Mouse (Mus musculus) right cerebral cortex, adult 2 months (tissue): ENCODE results near the gene Sdr42e1.
A peak's percentile ranks its signal among the peaks of the same experiment; 100 is the strongest.

Experiments
- DNase-seq, 2 experiments: peaks; one replicate each; pipeline ENCODE4 v3.0.0; 2021 to 2022; ENCODE audit warnings: low spot score in 2 of 2

The Sdr42e1 gene

DNA sequence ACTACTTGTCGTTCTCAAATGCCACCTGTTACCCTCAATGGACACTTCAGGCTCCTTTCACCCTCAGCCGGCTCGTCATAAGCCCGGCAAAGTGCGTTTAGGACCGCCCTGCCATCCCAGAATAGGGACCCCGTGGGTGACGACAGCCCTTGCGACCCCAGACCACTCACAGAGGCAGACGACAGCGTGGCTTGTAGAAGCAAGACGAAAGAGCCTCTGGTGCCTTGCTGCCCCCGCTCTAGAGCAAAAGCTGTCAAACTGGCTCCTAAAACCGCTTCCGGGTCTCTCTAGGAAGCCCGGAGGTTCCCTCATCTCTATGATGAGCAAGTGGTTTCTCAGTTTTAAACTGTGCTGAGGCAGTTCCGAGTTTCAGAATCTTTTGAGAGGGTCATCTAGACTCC, at the start of gene Sdr42e1:
Sdr42e1 (minus strand) TSS at position 260 of the 401 bp plus-strand sequence.
- peak; percentile 49 to 67 for DNase-seq

DNA sequence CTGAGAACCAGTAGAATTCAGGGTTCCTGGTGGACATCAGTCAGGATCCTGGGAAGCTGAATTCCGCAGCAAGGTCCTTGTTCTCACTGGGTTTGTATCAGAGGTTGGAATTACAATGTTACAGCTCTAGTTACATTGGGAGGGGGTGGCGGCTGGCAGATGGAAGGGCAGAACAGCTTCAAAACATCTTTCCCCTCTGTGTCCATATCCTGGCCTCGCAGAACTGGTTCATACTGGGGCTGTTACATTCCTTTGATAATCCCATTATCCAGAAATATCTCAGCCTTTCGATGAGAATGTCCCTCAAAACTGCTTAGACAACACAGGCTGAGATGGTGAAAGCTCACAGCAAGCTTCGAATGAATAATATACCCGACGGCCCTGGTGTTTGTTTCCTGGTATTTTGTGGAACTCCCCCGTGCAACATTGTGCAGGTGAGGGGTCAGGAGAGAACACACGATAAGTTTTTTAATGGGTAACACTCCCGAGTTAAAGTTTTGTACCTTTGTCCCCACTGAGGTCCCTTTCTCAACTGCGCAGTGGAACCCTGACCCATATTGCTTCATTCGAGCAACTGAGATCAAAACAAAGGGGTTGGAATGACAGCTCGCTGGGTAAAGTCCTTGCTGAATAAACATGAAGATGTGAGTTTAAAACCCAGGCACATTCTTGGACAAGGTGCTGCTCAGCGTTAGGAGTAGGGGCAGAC, 44.8 kb upstream of the Sdr42e1 start:
- no peak for DNase-seq

DNA sequence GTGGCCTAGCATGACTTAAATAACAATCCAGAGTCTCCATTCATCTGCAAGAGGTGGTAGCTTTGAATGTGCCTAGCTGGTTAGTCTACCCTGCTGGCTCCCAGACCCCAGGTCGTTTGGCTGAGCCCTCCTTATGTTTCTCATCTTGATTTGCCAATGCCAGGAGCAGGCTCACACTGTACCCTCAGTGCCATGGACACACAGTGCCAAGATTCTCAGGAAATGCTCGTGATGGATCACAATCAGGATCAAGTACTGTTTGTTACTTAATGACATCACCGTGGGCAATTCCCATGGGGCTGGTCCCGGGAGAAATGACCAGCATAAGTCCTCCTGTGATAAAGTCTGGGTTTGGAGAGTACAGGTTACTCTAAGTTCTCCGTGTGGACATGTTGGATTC, 42.4 kb upstream of the Sdr42e1 start:
- no peak for DNase-seq

DNA sequence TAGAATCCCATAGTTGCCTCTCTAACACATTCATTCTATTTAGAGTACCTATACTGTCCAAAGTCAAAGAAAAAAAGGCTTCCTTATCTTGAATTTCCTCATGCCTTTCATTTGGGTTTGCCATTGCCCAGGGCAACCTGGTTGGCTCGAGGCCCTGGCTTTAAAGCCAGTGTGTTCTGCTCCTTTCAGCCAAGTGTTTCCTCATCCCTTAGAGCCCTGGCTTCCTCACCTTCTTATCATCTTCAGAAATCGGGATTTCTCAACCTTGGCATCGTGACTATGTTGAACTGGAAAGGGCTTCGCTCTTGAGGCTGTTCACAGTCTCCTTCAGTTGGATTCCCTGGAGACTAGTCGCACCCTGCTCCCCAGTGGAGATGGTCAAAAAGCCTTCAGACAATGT, 41.1 kb upstream of the Sdr42e1 start:
- no peak for DNase-seq

DNA sequence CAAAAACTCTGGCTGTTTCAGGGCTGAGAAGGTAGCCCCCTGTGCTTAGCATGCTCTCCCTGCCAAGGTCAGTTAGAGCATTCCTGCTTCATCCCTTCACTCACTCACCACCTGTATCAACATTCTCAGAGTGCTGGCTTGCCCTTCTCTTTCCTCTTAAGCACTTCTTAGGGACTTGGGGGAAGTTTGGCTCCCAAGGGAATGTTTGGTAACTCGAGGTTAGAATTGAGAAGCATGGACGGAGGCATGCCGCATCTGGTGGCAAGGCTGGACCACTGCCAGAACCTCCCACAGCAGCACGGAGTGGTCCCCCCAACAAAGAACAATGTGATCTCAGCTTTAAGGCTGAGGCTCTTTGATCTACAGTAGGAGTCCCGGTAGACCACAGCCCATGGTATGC, 38.7 kb upstream of the Sdr42e1 start:
- no peak for DNase-seq

DNA sequence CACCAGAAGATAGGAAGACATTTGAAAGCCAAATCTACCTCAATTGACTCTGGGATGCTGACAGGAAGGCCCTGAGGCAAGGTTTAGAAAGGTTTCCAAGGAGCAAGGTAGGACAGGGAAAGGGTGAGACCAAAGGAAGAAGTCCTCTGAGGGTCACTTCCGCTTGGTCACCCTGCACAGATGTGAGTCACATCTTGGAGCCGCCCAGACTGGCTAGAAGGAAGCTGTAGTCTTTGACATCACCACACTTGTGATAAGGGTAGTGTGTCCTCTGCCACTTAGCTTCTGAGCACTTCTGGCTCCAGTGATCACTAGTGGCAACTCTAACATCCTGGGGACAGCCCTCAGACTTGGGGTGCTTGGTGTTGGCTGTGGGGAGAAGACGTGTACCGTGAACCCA, 32.7 kb upstream of the Sdr42e1 start:
- DNase-seq: no peak

DNA sequence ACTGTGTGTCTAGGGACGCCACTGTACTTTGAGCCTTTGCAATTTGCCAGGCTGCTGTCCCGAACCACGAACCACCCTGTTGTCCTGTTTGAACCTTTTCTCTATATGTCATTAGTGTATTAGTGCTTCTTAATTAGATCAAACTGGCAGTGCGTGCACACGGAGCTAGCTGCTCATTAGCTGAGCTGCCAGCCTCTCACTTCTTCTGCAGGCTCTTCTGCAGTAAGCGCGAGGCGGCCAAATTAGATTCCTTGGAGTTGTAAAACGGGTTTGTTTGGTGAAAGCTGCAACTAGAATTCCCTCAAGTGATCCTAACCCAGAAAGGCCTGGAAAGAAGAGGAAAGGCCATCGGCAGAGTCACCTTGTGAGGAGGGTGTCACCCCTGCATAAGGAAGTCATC, 29.2 kb upstream of the Sdr42e1 start:
- DNase-seq: peak in 1 of 2 experiments; percentile 11

DNA sequence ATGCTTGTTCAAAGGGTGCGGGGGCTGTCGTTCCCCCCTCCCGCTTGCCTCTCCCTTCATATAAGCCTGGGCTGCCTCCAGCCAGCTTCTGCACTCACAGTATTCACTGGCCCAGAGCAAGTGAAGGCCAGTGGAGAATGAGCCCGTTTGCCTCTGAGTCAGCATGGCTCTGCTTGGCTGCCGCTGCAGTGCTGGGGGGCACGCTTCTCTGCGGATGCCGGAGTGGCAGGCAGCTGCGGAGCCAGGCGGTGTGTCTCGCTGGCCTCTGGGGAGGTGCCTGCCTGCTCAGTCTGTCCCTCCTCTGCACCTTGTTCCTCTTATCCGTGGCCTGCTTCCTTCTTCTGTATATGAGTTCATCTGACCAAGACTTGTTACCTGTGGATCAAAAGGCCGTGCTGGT, 28.4 kb upstream of the Sdr42e1 start, which contains the start of gene Hsd17b2:
Hsd17b2 (plus strand) TSS at position 46 of the 400 bp plus-strand sequence.
- DNase-seq: peak in 1 of 2 experiments; percentile 4

DNA sequence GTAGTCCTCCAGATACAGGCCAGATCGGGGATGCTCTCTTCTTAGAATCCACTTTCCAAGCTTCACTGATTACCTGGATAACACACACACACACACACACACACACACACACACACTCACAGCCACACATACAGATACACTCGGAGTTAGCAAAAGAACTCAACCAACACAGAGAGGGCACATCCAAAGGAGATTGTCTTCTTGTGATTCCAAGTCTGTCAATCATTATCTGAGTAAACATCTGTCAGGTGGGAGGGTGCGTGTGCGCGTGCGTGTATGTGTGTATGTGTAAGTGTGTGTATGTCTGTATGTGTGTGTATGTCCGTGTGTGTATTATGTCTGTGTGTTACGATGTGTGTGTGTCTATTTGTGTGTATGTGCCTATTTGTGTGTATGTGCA, 27.8 kb upstream of the Sdr42e1 start:
- DNase-seq: no peak

DNA sequence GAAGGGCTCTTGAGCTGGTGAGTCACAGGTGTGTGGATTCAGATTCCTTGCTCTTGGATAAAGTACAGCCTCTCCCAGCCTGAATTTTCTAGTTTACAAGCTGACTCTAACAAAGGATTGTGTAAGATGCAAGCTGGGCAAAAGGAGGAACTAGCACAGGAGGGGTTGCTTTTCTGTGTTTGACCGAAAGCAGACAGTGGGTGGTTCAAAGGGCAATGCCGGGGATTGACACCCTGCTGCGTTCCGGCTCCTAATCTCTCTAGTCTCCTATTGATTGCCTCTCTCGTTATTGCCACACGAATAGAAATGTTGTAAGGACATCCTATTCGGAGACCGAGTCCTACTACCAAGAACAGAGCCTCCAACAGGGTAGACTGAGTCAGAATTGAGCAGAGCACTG, 27.2 kb upstream of the Sdr42e1 start:
- DNase-seq: no peak

DNA sequence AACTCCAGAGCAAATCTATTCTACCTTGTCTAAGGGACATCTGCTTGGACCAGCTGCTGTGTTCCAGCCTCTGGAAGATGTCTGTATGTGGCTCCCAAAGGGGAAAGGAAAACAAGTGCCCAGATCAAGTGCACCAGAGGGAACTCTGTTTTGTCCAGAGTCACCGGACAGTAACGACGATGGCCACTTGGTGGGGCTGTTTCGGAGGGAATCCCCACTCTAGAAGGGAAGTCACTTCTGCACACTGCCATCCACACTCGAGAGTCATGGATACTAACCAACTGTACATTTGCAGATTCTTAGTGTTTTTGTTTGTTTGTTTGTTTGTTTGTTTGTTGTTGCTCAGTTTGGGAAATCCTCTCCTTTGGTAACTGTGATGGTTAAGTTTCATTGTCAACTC, 23.8 kb upstream of the Sdr42e1 start:
- DNase-seq: peak; percentile 27 to 41

DNA sequence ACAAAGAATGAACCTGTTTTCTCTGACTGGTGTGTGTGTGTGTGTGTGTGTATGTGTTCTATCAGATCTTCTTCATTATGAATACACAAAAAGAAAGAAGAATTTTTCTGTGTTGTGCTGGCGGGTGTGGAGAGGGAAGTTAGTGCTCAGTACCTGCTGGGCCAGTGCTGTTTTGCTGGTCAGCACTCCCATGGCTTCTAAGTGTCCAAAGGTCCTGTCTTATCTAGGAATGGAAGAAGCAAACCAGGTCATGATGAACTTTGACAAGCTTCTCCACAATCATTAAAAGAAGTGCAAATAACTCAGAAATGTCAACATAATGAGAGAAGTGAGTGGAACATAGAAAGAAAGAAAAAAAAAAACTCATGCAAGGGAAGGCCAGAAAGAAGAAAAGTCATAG, 22.1 kb upstream of the Sdr42e1 start:
- no peak for DNase-seq

DNA sequence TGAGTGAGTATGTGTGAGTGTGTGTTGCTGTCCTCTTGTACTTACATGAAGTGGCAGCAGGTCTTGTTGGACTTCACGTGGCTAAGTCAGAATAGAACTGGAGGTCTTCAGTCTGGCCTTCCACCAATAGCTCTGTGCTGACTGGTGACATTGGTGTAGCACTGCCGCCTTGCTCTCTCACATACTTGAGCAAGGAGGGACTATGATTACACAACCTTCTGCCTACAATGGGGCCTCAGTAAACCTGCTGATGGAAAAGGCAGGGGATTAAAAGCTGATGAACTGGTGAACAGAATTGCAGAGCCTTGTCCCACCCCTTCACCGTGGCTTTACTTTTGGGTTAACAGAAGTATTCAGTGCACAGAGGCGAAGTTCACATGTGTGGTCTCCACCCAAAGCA, 18.6 kb upstream of the Sdr42e1 start:
- no peak for DNase-seq

DNA sequence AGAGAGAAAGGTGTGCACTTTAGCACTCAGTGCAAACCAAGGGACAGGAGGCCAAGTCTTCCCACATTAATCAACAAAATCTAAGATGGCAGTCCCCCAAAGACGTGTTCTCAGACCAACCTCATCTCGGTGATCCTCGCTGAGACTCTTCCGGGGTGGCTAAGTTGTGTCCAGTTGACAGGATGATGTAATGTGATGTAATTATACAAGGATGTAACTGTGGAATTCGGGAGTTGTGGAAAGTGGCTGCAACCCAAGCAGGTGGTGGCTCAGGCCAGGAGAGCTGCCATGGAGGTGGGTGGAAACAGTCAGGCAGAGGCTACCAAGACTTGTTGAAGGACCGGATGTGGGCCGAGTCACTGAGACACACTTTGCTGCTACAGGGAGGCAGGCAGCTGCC, 14.4 kb upstream of the Sdr42e1 start:
- no peak for DNase-seq

DNA sequence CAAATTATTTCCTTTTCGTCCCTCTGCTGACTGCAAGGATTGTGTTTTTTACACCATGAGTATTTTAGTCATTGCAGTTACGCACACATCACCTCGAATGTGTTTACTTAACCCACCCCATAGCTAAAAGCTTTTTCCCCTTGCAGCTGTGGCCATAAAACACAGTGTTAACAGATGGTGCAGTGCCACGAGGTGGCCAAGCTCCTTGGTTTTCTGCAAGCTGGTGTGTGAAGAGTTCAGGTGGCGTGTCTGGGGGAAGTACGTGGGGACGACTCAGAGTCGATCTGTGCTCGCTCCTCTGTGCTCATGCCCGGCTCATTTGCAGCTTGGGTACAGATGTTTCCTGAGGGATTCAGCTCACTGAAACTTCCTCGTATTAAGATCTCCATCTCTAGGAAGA, 11.0 kb upstream of the Sdr42e1 start:
- DNase-seq: no peak

DNA sequence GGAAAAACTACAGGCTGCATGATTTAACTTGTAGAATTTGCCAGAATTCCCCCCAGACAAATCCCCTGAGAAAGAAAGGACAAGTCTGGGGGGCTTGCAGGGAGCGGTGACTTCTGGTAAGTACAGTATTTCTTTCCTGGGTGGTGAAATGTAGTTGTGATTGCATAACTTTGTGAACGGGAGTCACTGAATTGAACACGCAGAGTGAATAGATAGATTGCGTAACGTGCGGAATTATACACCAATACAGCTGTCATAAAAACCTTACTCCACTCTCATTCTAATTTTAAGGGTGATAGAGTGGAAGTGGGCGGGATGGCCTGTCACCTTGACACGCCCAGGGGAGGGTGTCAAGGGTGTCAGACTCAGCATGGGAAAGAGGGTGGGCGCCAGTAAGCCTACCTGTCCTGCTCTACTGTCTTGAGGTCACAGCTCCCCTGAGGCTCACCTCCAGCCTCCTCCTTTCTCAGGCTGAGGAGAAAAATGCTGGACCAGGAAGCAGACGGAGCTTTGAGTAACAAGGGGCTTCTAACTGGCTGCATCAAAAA, 10.5 kb upstream of the Sdr42e1 start:
- DNase-seq: no peak

DNA sequence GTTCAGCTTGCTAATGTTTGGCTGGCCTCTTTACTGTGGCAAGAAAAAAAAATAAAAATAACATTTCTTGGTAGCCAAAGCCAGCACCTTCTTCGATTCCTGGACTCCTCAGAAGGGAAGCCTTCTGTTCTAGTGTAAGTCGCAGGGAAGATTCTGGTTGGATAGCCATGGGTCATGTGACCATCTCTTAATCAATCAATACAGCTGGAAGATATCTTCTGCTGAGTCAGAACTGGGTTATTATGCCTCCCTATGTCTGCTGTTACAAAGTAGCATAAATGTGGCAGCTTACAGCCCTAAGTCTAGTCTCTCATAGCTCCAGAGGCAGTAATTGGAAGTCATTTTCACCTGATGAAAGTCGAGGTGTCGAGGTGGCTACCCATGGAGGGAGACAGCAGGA, 5.2 kb upstream of the Sdr42e1 start:
- DNase-seq: no peak

DNA sequence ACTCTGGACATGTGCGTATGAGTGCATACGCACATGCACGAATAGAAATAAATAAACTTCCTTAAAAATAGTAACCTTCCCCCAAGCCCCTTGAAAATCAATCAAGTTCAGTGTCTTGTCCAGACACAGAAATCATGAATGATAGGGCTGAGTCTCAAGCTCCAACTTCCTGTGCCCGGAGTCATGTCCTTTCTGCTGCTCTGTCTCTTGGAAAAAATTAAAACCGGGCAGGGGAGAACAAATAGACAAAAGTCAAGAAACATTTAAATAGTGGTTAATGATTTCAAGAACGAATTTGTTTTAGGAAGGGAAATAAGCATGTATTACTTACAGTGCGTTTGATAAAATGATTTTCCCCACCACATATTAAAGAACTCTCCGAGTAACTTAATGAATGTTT, 3.5 kb upstream of the Sdr42e1 start:
- no peak for DNase-seq

DNA sequence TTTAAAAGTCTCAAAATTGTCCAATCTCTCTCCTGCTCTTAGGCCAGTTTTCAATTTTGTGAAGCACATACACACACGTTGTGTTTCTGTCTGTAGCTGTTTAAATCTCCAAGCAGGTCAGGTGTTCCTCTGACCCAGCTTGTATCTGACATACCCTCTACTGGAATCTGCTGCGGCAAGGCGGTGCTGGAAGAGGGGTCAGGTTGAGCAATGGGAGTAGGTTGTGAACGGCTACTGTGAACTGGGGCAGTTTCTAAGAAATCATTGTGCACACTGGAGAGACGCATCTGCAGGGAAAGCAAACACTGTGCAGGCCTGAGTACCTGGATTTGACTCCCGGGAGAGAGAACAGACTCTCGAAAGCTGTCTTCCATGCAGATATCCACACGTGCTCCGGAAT, 3.0 kb upstream of the Sdr42e1 start:
- no peak for DNase-seq

DNA sequence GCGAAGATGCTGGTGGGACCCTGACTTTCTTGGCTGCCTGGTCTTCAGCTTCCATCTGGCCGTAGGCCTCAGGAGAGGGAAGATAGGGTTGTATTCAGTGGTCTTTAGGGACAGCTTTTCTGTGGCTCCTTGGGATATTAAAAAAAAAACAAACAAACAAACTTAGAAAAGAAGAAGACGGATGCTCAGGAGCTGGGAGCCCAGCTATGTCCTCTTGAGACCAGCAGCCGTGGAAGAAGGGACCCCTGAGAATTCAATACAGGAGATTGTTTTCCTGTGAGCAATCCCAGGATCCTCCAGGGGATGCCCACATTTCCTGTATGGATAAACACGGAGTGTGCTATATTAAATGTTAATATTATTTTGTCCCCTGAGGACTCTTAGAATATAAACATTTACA, 1.7 kb upstream of the Sdr42e1 start:
- no peak for DNase-seq

DNA sequence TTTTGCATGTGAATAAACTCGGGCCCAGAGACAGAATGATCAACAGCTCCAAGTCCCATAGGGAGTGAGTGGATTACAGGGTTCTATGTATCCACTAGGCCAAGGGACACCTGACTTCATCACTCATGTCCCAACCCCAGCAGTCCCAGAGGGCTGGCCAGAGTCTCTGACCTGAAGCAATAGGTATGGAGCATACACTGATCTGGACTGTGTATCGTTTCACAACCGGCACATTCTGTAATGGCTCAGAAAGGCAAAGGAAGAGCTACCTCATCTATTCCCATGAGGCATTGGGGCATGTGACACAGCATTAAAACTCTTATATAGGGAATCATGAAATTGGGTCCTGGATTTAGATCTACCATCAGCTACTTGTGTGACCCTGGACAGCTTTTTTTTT, 931 bp downstream of the Sdr42e1 start:
- DNase-seq: no peak

DNA sequence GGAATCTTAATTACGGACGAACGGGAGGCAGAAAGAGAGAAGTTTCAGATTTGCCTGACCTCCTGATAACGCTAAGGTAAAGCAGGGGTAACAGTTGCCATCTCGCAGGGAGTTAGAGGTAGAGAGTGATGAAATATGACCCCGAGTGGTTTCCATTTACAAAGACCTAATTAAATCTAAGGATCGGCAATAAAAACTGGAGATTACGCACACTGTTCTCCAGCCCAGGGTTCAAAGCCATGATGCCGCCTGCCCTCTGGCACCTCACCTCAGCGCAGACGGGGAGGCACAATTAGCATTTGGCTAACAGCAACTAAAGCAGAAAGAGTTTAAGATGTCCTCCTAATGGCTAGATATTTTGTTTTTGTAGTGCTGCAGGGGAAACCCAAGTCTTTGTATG, 3.0 kb downstream of the Sdr42e1 start:
- no peak for DNase-seq

DNA sequence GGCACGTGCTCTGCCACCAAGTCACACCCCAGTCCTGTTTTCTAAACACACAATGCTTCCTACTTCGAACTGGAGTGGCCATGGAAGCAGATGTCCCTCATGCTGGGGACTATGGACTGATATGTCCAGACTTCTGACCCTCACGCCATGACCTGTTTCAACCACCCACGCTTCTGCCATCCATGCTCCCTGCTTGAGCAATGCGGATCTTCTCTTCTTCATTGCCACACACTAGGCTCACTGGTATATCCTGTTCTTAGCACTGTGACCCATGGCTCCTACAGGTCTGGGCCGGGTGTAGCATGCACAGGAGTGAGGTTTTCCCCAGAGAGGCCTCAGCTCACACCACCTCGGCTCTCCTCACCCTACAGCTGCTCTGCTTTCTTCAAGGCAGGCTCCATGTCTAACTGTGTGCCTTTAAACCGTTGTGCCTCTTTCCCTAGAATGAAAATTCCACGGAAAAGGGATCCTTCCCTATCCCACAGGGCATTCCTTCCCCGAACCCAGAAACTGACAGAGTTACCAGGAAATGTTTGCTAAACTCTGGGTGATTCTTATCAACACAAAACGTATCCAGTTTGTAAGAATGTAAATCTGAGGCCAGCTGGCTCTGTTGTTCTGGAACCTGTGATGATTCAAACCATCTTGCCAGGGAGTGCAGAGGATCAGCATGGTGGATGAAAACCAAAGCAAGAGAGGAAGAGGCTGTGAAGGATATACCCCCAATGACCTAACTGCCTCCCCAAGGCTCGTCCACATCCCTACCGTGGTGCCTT, 6.0 kb downstream of the Sdr42e1 start:
- no peak for DNase-seq
